Mouse (Mus musculus) embryonic facial prominence, embryonic 12.5 days (tissue): ENCODE results near the gene Pbx2. TPM values are rescaled to one million over a fixed set of nuclear protein-coding genes. Genes with fewer than 3 reads are reported as not detected.

Experiments
- ATAC-seq: fragments of 200-750 bp; cut with Nextera tagmentation; 2 replicates; pipeline ENCODE4 v1.8.0; 2017; ENCODE audit not compliant: insufficient number of reproducible peaks, insufficient read depth, low FRiP score, low TSS enrichment
- H3K27ac ChIP-seq: fragments of 300-500 bp; sonication (generic); 2 replicates; pipeline ENCODE4 v1.5.1; 2016; ENCODE audit warnings: mild to moderate bottlenecking
- H3K27me3 ChIP-seq: fragments of 300-500 bp; sonication (generic); 2 replicates; pipeline ENCODE4 v1.6.1; 2016; ENCODE audit warnings: mild to moderate bottlenecking, moderate library complexity
- H3K36me3 ChIP-seq: fragments of 300-500 bp; sonication (generic); 2 replicates; pipeline ENCODE4 v1.6.1; 2016; ENCODE audit warnings: mild to moderate bottlenecking
- H3K4me1 ChIP-seq: fragments of 300-500 bp; sonication (generic); 2 replicates; pipeline ENCODE4 v1.6.1; 2016
- H3K4me2 ChIP-seq: fragments of 300-500 bp; sonication (generic); replicated peaks from 2 replicates; pipeline ENCODE4 v1.6.1; 2016; ENCODE audit warnings: mild to moderate bottlenecking, moderate library complexity
- H3K4me3 ChIP-seq: fragments of 300-500 bp; sonication (generic); 2 replicates; pipeline ENCODE4 v1.5.1; 2016; ENCODE audit warnings: mild to moderate bottlenecking
- H3K9ac ChIP-seq: fragments of 300-500 bp; sonication (generic); 2 replicates; pipeline ENCODE4 v1.6.1; 2016; ENCODE audit warnings: mild to moderate bottlenecking, moderate library complexity
- H3K9me3 ChIP-seq: fragments of 300-500 bp; sonication (generic); 2 replicates; pipeline ENCODE4 v1.6.1; 2016; ENCODE audit warnings: mild to moderate bottlenecking, moderate library complexity
- WGBS: fragments of 180-500 bp; shearing (Covaris S2); methylation state at CpG from one replicate; pipeline ENCODE4 v1.1.7; 2016; 5-methylcytosine and 5-hydroxymethylcytosine counted together
- polyA plus RNA-seq: library from polyadenylated mRNA; unstranded; fragments of >200 nt; fragmentation: Nextera tagmentation; extraction: Ambion mirVana; gene quantifications from 2 replicates; pipeline ENCODE4 v1.2.1, GENCODE M21; 2016

Pbx2 gene
- polyA plus RNA-seq, 1 experiment from 2014 or later: 28.0 TPM

GRCm38 (mm10) chr17:34632261-34632691 is 41.2 kb downstream of the Pbx2 start:
- H3K27ac ChIP-seq: no peak overlapping the region
- 0 out of 2 replicates have a peak, but pooled peaks have one; percentile 16 for ATAC-seq
- peaks cover 44% of the 10 kb centered on the region for H3K27me3 ChIP-seq
- H3K36me3 ChIP-seq: no peaks in the 10 kb centered on the region
- 2% methylated on average over 26 of the region's 26 CpGs for WGBS
- H3K4me2 ChIP-seq: peak overlapping the region; percentile 78
- H3K9me3 ChIP-seq: no peaks in the 10 kb centered on the region
- H3K4me1 ChIP-seq: peaks cover 39% of the 10 kb centered on the region
- H3K9ac ChIP-seq: peak overlapping the region; percentile 47; the same call in 1 of the 2 replicates
- H3K4me3 ChIP-seq: peak overlapping the region; percentile 34

GRCm38 (mm10) chr17:34635671-34636070 is 44.6 kb downstream of the Pbx2 start:
- ATAC-seq: no peak
- 72% methylated on average over 2 of the region's 2 CpGs for WGBS

GRCm38 (mm10) chr17:34637459-34637858 is 46.4 kb downstream of the Pbx2 start:
- no peak overlapping the region for H3K4me2 ChIP-seq
- WGBS: 72% methylated on average over 3 of the region's 3 CpGs
- no peak overlapping the region for H3K4me3 ChIP-seq
- no peaks in the 10 kb centered on the region for H3K36me3 ChIP-seq
- no peak overlapping the region for H3K27ac ChIP-seq
- H3K9ac ChIP-seq: no peak overlapping the region
- ATAC-seq: no peak
- H3K27me3 ChIP-seq: peaks cover 12% of the 10 kb centered on the region
- peaks cover 15% of the 10 kb centered on the region for H3K4me1 ChIP-seq
- no peaks in the 10 kb centered on the region for H3K9me3 ChIP-seq

More at GRCm38 (mm10) chr17:34635671-34636070, 44.6 kb downstream of the Pbx2 start:
- Histone ChIP-seq H3K27ac (no peak overlapping the region), H3K36me3 (no peaks in the 10 kb centered on the region), H3K4me3 (no peak overlapping the region), H3K4me2 (no peak overlapping the region), H3K27me3 (peaks cover 30% of the 10 kb centered on the region), H3K9ac (no peak overlapping the region), H3K4me1 (peaks cover 15% of the 10 kb centered on the region), H3K9me3 (no peaks in the 10 kb centered on the region)

- Histone ChIP-seq H3K36me3 (no peaks in the 10 kb centered on the region), H3K4me2 (no peak overlapping the region), H3K27ac (no peak overlapping the region), H3K9me3 (no peaks in the 10 kb centered on the region), H3K27me3 (no peaks in the 10 kb centered on the region), H3K9ac (no peak overlapping the region), H3K4me3 (no peak overlapping the region), H3K4me1 (peaks cover 17% of the 10 kb centered on the region)
- 82% methylated on average over 7 of the region's 7 CpGs for WGBS
- no peak for ATAC-seq
Measured at GRCm38 (mm10) chr17:34639461-34640255, 48.6 kb downstream of the Pbx2 start.

- Histone ChIP-seq H3K4me3 (0 out of 2 replicates have a peak overlapping the region, but pooled peaks have one; percentile 5), H3K27ac (peak overlapping the region; percentile 90), H3K4me1 (peaks cover 28% of the 10 kb centered on the region), H3K4me2 (peak overlapping the region; percentile 9; the same call in 1 of the 2 replicates), H3K36me3 (no peaks in the 10 kb centered on the region), H3K9ac (peak overlapping the region; percentile 28), H3K9me3 (no peaks in the 10 kb centered on the region), H3K27me3 (no peaks in the 10 kb centered on the region)
- ATAC-seq: no peak
- whole genome bisulfite sequencing: 15% methylated on average over 11 of the region's 11 CpGs
Measured at GRCm38 (mm10) chr17:34640778-34641601, 49.9 kb downstream of the Pbx2 start.

- H3K9ac ChIP-seq: no peak overlapping the region
- H3K36me3 ChIP-seq: no peaks in the 10 kb centered on the region
- H3K4me1 ChIP-seq: peaks cover 29% of the 10 kb centered on the region
- peak overlapping the region; percentile 90 for H3K27ac ChIP-seq
- H3K4me2 ChIP-seq: no peak overlapping the region
- WGBS: 59% methylated on average over 3 of the region's 3 CpGs
- ATAC-seq: no peak
- H3K9me3 ChIP-seq: no peaks in the 10 kb centered on the region
- no peak overlapping the region for H3K4me3 ChIP-seq
- H3K27me3 ChIP-seq: no peaks in the 10 kb centered on the region
Measured at GRCm38 (mm10) chr17:34641945-34642344, 50.9 kb downstream of the Pbx2 start.

GRCm38 (mm10) chr17:34643379-34643778 is 52.3 kb downstream of the Pbx2 start:
- H3K9me3 ChIP-seq: no peaks in the 10 kb centered on the region
- H3K4me2 ChIP-seq: no peak overlapping the region
- no peak overlapping the region for H3K27ac ChIP-seq
- no peaks in the 10 kb centered on the region for H3K36me3 ChIP-seq
- WGBS: 89% methylated on average over 4 of the region's 4 CpGs
- no peak overlapping the region for H3K9ac ChIP-seq
- no peaks in the 10 kb centered on the region for H3K27me3 ChIP-seq
- H3K4me3 ChIP-seq: no peak overlapping the region
- ATAC-seq: no peak
- H3K4me1 ChIP-seq: peaks cover 37% of the 10 kb centered on the region

- Histone ChIP-seq H3K9me3 (no peaks in the 10 kb centered on the region), H3K27me3 (no peaks in the 10 kb centered on the region), H3K4me3 (no peak overlapping the region), H3K4me2 (no peak overlapping the region), H3K27ac (0 out of 2 replicates have a peak overlapping the region, but pooled peaks have one; percentile 2), H3K36me3 (peaks cover 1% of the 10 kb centered on the region; the same call in 1 of the 2 replicates), H3K9ac (no peak overlapping the region), H3K4me1 (peaks cover 41% of the 10 kb centered on the region)
- ATAC-seq: no peak
- WGBS: 80% methylated on average over 10 of the region's 10 CpGs
Measured at GRCm38 (mm10) chr17:34643944-34644343, 52.9 kb downstream of the Pbx2 start.

GRCm38 (mm10) chr17:34644608-34645007 is 53.5 kb downstream of the Pbx2 start, which contains the start of gene Fkbpl:
Fkbpl (plus strand) TSS chr17:34644764.
- peak within 1 kb of the TSS; percentile 67 for H3K4me3 ChIP-seq
- peak within 1 kb of the TSS; percentile 63; the same call in 1 of the 2 replicates for H3K27ac ChIP-seq
- peak; percentile 70 for ATAC-seq
- peak within 1 kb of the TSS; percentile 76 for H3K4me2 ChIP-seq
- H3K36me3 ChIP-seq: peaks cover 8% of the 10 kb centered on the region
- H3K9ac ChIP-seq: peak within 1 kb of the TSS; percentile 75
- peaks cover 41% of the 10 kb centered on the region for H3K4me1 ChIP-seq
- under 1% methylated on average over 16 of the region's 16 CpGs for WGBS
- no peaks in the 10 kb centered on the region for H3K9me3 ChIP-seq
- no peaks in the 10 kb centered on the region for H3K27me3 ChIP-seq

- 45% methylated on average over 10 of the region's 10 CpGs for WGBS
- peak overlapping the region; percentile 63; the same call in 1 of the 2 replicates for H3K27ac ChIP-seq
- peaks cover 40% of the 10 kb centered on the region for H3K4me1 ChIP-seq
- H3K4me2 ChIP-seq: peak overlapping the region; percentile 76
- H3K9ac ChIP-seq: peak overlapping the region; percentile 75
- H3K9me3 ChIP-seq: no peaks in the 10 kb centered on the region
- peak overlapping the region; percentile 67 for H3K4me3 ChIP-seq
- no peak for ATAC-seq
- peaks cover 15% of the 10 kb centered on the region for H3K36me3 ChIP-seq
- no peaks in the 10 kb centered on the region for H3K27me3 ChIP-seq
Measured at GRCm38 (mm10) chr17:34645256-34645829, 54.3 kb downstream of the Pbx2 start.

- H3K27me3 ChIP-seq: no peaks in the 10 kb centered on the region
- peaks cover 21% of the 10 kb centered on the region for H3K36me3 ChIP-seq
- WGBS: 89% methylated on average over 30 of the region's 30 CpGs
- no peak overlapping the region for H3K27ac ChIP-seq
- no peaks in the 10 kb centered on the region for H3K9me3 ChIP-seq
- H3K4me1 ChIP-seq: peaks cover 34% of the 10 kb centered on the region
- H3K4me2 ChIP-seq: peak overlapping the region; percentile 76
- no peak for ATAC-seq
- H3K4me3 ChIP-seq: peak overlapping the region; percentile 67; the same call in 1 of the 2 replicates
- H3K9ac ChIP-seq: no peak overlapping the region; the same call in 1 of the 2 replicates
Measured at GRCm38 (mm10) chr17:34645831-34646511, 54.9 kb downstream of the Pbx2 start.
